Mouse (Mus musculus): ENCODE results near the gene Rnd2. TPM values are rescaled to one million over a fixed set of nuclear protein-coding genes. Genes with fewer than 3 reads are reported as not detected.
"Not testable (repeated sequence)": the region's sequence is repeated elsewhere in the genome, so short reads cannot be mapped to it uniquely, and the experiment has no call there.

Gene Rnd2
- polyA plus RNA-seq, 1 experiment from 2014 or later, result 2.0 TPM

- 43% methylated on average over 8 of the region's 8 CpGs for WGBS (ENCODE audit: insufficient replicate concordance)
- Histone ChIP-seq H3K36me3 (replicated peaks) (peaks cover 20% of the 10 kb centered on the region), H3K27me3 (no peaks in the 10 kb centered on the region), H3K4me1 (replicated peaks) (peaks cover 34% of the 10 kb centered on the region), H3K4me2 (peak overlapping the region; percentile 97), H3K9ac (peak overlapping the region; percentile 80; the same call in 1 of the 2 replicates), H3K9me3 (replicated peaks) (no peaks in the 10 kb centered on the region), H3K27ac (replicated peaks) (no peak overlapping the region), H3K4me3 (replicated peaks) (peak overlapping the region; percentile 94)
- ATAC-seq (ENCODE audit: insufficient read depth), result no peak
Measured at GRCm38 (mm10) chr11:101426165-101426564, 38.6 kb upstream of the Rnd2 start.

DNA sequence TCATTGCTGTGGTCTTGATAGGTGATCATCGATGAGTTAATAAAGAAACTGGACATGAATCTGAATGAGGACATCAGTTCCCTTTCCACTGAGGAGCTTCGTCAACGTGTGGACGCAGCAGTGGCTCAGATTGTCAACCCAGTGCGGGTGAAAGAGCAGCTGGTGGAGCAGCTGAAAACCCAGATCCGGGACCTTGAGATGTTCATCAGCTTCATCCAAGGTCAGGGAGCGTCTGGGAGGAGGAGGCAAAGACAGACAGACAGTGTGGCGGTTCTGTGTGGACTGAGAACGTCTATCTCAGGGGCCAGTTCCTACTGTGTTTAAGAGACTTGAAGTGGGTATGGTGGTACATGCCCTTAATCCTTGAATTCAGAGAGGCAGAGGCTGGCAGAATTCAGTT, 33.5 kb upstream of the Rnd2 start:
- H3K9ac ChIP-seq, result no peak overlapping the region
- H3K27me3 ChIP-seq, result no peaks in the 10 kb centered on the region
- no peak overlapping the region for H3K4me2 ChIP-seq
- 79% methylated on average over 9 of the region's 9 CpGs for WGBS (ENCODE audit: insufficient replicate concordance)
- no peak for ATAC-seq (ENCODE audit: insufficient read depth)
- peaks cover 57% of the 10 kb centered on the region for H3K36me3 ChIP-seq (replicated peaks)
- H3K4me3 ChIP-seq (replicated peaks), result no peak overlapping the region
- H3K4me1 ChIP-seq (replicated peaks), result peaks cover 16% of the 10 kb centered on the region
- H3K27ac ChIP-seq (replicated peaks), result no peak overlapping the region
- H3K9me3 ChIP-seq (replicated peaks), result no peaks in the 10 kb centered on the region

- ATAC-seq (ENCODE audit: insufficient read depth), result no peak
- H3K9me3 ChIP-seq (replicated peaks), result no peaks in the 10 kb centered on the region
- WGBS (ENCODE audit: insufficient replicate concordance), result 84% methylated on average over 13 of the region's 13 CpGs
- H3K27me3 ChIP-seq, result no peaks in the 10 kb centered on the region
- H3K36me3 ChIP-seq (replicated peaks), result peaks cover 57% of the 10 kb centered on the region
- no peak overlapping the region for H3K9ac ChIP-seq
- no peak overlapping the region for H3K4me3 ChIP-seq (replicated peaks)
- 0 out of 2 replicates have a peak, but pooled peaks cover 8% of the 10 kb centered on the region for H3K4me1 ChIP-seq (replicated peaks)
- no peak overlapping the region for H3K27ac ChIP-seq (replicated peaks)
- no peak overlapping the region for H3K4me2 ChIP-seq
Measured at GRCm38 (mm10) chr11:101433396-101433795, 31.4 kb upstream of the Rnd2 start.

GRCm38 (mm10) chr11:101435831-101436230, 29.0 kb upstream of the Rnd2 start:
- Histone ChIP-seq H3K36me3 (replicated peaks) (peaks cover 40% of the 10 kb centered on the region), H3K27me3 (no peaks in the 10 kb centered on the region), H3K4me1 (replicated peaks) (0 out of 2 replicates have a peak, but pooled peaks cover 8% of the 10 kb centered on the region), H3K9ac (no peak overlapping the region), H3K9me3 (replicated peaks) (no peaks in the 10 kb centered on the region), H3K4me2 (no peak overlapping the region), H3K27ac (replicated peaks) (no peak overlapping the region), H3K4me3 (replicated peaks) (no peak overlapping the region)
- WGBS (ENCODE audit: insufficient replicate concordance), result 27% methylated on average over 4 of the region's 4 CpGs
- no peak for ATAC-seq (ENCODE audit: insufficient read depth)

DNA sequence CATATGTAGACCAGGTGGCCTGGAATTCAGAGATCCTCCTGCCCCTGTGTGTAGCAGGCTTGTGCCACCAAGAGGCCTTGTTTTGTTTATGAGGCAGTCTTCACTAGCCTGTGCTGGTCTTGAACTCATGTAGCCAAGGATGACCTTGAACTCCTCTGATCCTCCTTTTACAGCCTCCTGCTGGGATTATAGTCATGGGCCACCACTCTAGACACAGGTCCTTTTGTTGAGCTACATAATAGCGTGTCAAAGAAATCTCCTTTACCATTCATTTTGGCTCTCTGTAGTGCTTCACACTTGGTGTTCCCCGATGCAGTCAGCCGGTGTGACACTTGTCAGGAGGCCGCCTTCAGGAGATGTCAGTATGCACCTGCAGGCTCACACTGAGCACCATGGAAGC, 27.9 kb upstream of the Rnd2 start:
- no peak for ATAC-seq (ENCODE audit: insufficient read depth)
- H3K4me1 ChIP-seq (replicated peaks), result 0 out of 2 replicates have a peak, but pooled peaks cover 8% of the 10 kb centered on the region

GRCm38 (mm10) chr11:101438006-101438405, 26.8 kb upstream of the Rnd2 start:
- not testable (repeated sequence) for H3K4me2 ChIP-seq; H3K27ac ChIP-seq (replicated peaks); H3K9me3 ChIP-seq (replicated peaks); H3K27me3 ChIP-seq; ATAC-seq (ENCODE audit: insufficient read depth); H3K9ac ChIP-seq; H3K4me3 ChIP-seq (replicated peaks)
- peaks cover 23% of the 10 kb centered on the region for H3K36me3 ChIP-seq (replicated peaks)
- peaks cover 11% of the 10 kb centered on the region for H3K4me1 ChIP-seq (replicated peaks)
- WGBS (ENCODE audit: insufficient replicate concordance), result 49% methylated on average over 3 of the region's 3 CpGs

More for the DNA sequence above, 27.9 kb upstream of the Rnd2 start:
- no peak overlapping the region for H3K4me3 ChIP-seq (replicated peaks)
- no peak overlapping the region for H3K9ac ChIP-seq
- H3K36me3 ChIP-seq (replicated peaks), result peaks cover 29% of the 10 kb centered on the region
- 81% methylated on average over 4 of the region's 4 CpGs for WGBS (ENCODE audit: insufficient replicate concordance)
- no peaks in the 10 kb centered on the region for H3K9me3 ChIP-seq (replicated peaks)
- H3K27ac ChIP-seq (replicated peaks), result no peak overlapping the region
- H3K4me2 ChIP-seq, result no peak overlapping the region
- H3K27me3 ChIP-seq, result no peaks in the 10 kb centered on the region

DNA sequence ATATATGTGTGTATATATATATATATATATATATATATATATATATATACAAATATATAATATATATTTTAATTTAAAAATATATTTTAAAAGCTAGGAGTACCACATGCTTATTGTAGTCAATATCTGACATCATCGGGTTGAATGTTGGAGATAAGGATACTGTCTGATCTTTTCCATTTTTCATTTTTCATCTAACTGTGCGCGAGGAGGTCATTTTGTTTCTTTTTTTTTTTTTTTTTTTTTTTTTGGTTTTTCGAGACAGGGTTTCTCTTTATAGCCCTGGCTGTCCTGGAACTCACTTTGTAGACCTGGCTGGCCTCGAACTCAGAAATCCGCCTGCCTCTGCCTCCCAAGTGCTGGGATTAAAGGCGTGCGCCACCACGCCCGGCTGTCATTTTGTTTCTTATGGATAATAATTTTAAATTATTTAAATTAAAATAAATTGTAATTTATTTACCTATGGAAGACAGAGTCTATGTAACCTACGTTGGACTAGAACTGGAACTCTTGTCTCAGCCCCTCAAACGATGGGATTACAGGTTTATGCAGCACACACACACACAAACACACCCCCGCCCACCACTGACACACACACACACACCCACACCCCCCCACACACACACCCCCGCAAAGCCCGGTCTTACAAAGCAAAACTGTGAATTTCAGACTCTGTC, 23.2 kb upstream of the Rnd2 start:
- Histone ChIP-seq H3K4me2 (peak overlapping the region; percentile 80), H3K9ac (peak overlapping the region; percentile 48; the same call in 1 of the 2 replicates), H3K27ac (replicated peaks) (peak overlapping the region; percentile 83), H3K4me1 (replicated peaks) (peaks cover 25% of the 10 kb centered on the region), H3K4me3 (replicated peaks) (peak overlapping the region; percentile 81), H3K36me3 (replicated peaks) (peaks cover 33% of the 10 kb centered on the region)
- WGBS (ENCODE audit: insufficient replicate concordance), result 19% methylated on average over 15 of the region's 15 CpGs
- ATAC-seq (ENCODE audit: insufficient read depth); H3K27me3 ChIP-seq; H3K9me3 ChIP-seq (replicated peaks): not testable (repeated sequence)

- H3K27ac ChIP-seq (replicated peaks), result peak within 1 kb of the TSS; percentile 83
- WGBS (ENCODE audit: insufficient replicate concordance), result under 1% methylated on average over 42 of the region's 42 CpGs
Measured at GRCm38 (mm10) chr11:101442127-101442693, 22.6 kb upstream of the Rnd2 start, which contains the start of gene Rpl27. TSS of gene Rpl27 (plus strand) at chr11:101442298.

DNA sequence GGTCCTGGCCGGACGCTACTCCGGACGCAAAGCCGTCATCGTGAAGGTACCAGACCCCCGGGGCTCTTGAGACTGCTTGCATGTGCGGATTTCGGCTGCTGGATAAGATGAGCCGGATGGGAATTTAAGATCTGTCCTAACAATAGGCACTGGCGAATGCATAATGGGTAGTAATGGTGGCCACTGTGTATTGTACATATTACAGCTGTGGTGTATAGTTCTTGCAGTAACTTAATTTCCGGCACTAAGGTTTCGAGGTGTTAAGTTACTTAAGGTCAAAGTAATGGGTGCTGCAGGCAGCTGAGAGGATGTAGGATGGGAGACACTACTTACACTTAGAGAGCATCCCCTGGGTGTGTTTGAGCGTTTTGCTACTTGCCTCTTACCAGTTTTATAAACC, 22.0 kb upstream of the Rnd2 start:
- no peaks in the 10 kb centered on the region for H3K9me3 ChIP-seq (replicated peaks)
- H3K36me3 ChIP-seq (replicated peaks), result peaks cover 33% of the 10 kb centered on the region
- 0% methylated on average over 14 of the region's 14 CpGs for WGBS (ENCODE audit: insufficient replicate concordance)
- H3K4me2 ChIP-seq, result peak overlapping the region; percentile 80
- H3K9ac ChIP-seq, result peak overlapping the region; percentile 78
- peak overlapping the region; percentile 81 for H3K4me3 ChIP-seq (replicated peaks)
- peak overlapping the region; percentile 83 for H3K27ac ChIP-seq (replicated peaks)
- H3K27me3 ChIP-seq, result no peaks in the 10 kb centered on the region
- no peak for ATAC-seq (ENCODE audit: insufficient read depth)
- peaks cover 30% of the 10 kb centered on the region for H3K4me1 ChIP-seq (replicated peaks)

More at GRCm38 (mm10) chr11:101442127-101442693, 22.6 kb upstream of the Rnd2 start, which contains the start of gene Rpl27:
- Histone ChIP-seq H3K9ac (peak within 1 kb of the TSS; percentile 78), H3K36me3 (replicated peaks) (peaks cover 33% of the 10 kb centered on the region), H3K4me2 (peak within 1 kb of the TSS; percentile 80), H3K9me3 (replicated peaks) (no peaks in the 10 kb centered on the region), H3K27me3 (no peaks in the 10 kb centered on the region), H3K4me1 (replicated peaks) (peaks cover 25% of the 10 kb centered on the region), H3K4me3 (replicated peaks) (peak within 1 kb of the TSS; percentile 81)
- ATAC-seq (ENCODE audit: insufficient read depth), result peak; percentile 99

- no peaks in the 10 kb centered on the region for H3K27me3 ChIP-seq
- H3K9me3 ChIP-seq (replicated peaks), result no peaks in the 10 kb centered on the region
- ATAC-seq (ENCODE audit: insufficient read depth), result no peak
- peaks cover 56% of the 10 kb centered on the region for H3K4me1 ChIP-seq (replicated peaks)
- H3K4me3 ChIP-seq (replicated peaks), result no peak overlapping the region
- 68% methylated on average over 1 of the region's 1 CpGs for WGBS (ENCODE audit: insufficient replicate concordance)
- no peak overlapping the region for H3K9ac ChIP-seq
- H3K4me2 ChIP-seq, result no peak overlapping the region
- H3K36me3 ChIP-seq (replicated peaks), result peaks cover 33% of the 10 kb centered on the region
- 0 out of 2 replicates have a peak overlapping the region, but pooled peaks have one; percentile 24 for H3K27ac ChIP-seq (replicated peaks)
Measured at GRCm38 (mm10) chr11:101446319-101446718, 18.5 kb upstream of the Rnd2 start.

- peaks cover 33% of the 10 kb centered on the region for H3K36me3 ChIP-seq (replicated peaks)
- H3K4me2 ChIP-seq; H3K27me3 ChIP-seq; H3K9me3 ChIP-seq (replicated peaks); ATAC-seq (ENCODE audit: insufficient read depth); H3K9ac ChIP-seq; H3K27ac ChIP-seq (replicated peaks); H3K4me3 ChIP-seq (replicated peaks): not testable (repeated sequence)
- WGBS (ENCODE audit: insufficient replicate concordance), result 75% methylated on average over 8 of the region's 8 CpGs
- H3K4me1 ChIP-seq (replicated peaks), result peaks cover 61% of the 10 kb centered on the region
Measured at GRCm38 (mm10) chr11:101446860-101447259, 17.9 kb upstream of the Rnd2 start.

Measured in liver, embryonic 15.5 days (tissue).